Mouse (Mus musculus): ENCODE data around the gene Ccdc175. TPM values are rescaled to one million over a fixed set of nuclear protein-coding genes. Genes with fewer than 3 reads are reported as not detected.

Ccdc175 gene
- polyA plus RNA-seq, 1 experiment: not detected

DNA sequence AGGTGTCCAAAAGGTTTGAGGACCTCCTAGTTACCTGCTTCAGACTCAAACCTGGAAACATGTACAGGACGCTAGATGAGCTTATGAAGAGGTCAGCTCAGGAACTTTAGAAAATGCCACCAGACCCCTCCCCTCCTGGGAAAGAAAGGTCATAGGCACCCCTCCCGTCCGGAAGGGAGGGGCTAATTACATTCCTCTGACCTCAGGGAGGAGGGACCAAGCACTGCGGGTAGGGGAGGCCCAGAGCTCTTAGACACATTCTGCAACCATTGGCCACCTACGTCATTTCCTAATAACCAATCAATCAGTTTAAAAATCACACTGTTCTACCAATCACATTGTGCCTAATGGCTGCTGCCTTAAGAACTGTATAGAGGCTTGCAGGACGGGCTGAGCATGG is 132.3 kb downstream of the Ccdc175 start:
- Histone ChIP-seq H3K36me3 (ENCODE audit: control insufficient read depth, insufficient read depth) (no peaks in the 10 kb centered on the region), H3K79me3 (ENCODE audit: low read depth) (no peaks in the 10 kb centered on the region), H3K27me3 (ENCODE audit: control insufficient read depth, insufficient read depth, insufficient read length) (no peaks in the 10 kb centered on the region), H3K4me3 (ENCODE audit: insufficient read depth, poor library complexity, severe bottlenecking) (no peak overlapping the region), H3ac (ENCODE audit: control insufficient read depth, insufficient read length, low read depth) (no peak overlapping the region), H3K79me2 (ENCODE audit: control insufficient read depth, insufficient read depth) (no peaks in the 10 kb centered on the region)
- TF ChIP-seq CTCF (IDR thresholded peaks at IDR 0.05; ENCODE audit: control insufficient read depth, insufficient read depth, insufficient read length): no peak
- no peak for TF ChIP-seq MYOD1 (IDR thresholded peaks at IDR 0.05; ENCODE audit: control insufficient read depth, insufficient read length, low read depth)

Small RNAs within 50 kb of the gene (microRNA-seq; reads per million reads assigned to microRNA genes)
- gene Gm24466 (ENCODE audit: borderline microRNAs expressed): not detected

Other genes starting within 250 kb of the Ccdc175 start
- gene Gpr135, start 113.9 kb downstream of the Ccdc175 start, polyA plus RNA-seq (2012; fragmentation: generic; extraction: Trizol): 0.11 TPM
- 3.1 TPM for gene L3hypdh, start 99.6 kb downstream of the Ccdc175 start, polyA plus RNA-seq (2012; fragmentation: generic; extraction: Trizol)
- gene Jkamp, start 99.4 kb downstream of the Ccdc175 start, polyA plus RNA-seq (2012; fragmentation: generic; extraction: Trizol): 19.4 TPM
- gene Rtn1, start 224.0 kb upstream of the Ccdc175 start, polyA plus RNA-seq (2012; fragmentation: generic; extraction: Trizol): not detected